Mouse (Mus musculus): ENCODE measurements at regions not wholly inside any gene's neighbourhood (a gene's known extent, or its start where the extent isn't known, plus 50 kb on each side); places are given as distances from the start of the nearest gene placed in this dataset.
"Not testable (repeated sequence)": the region's sequence is repeated elsewhere in the genome, so short reads cannot be mapped to it uniquely, and the experiment has no call there.

- DNase-seq (ENCODE audit: low spot score) = peak; percentile 37
Observed at GRCm38 (mm10) chr13:79765437-79765838, 1117.7 kb upstream of the Arrdc3 start.

- DNase-seq (ENCODE audit: low spot score) = no peak
Observed at GRCm38 (mm10) chr13:79784991-79785666, 1098.1 kb upstream of the Arrdc3 start.

GRCm38 (mm10) chr13:79801591-79801990, 1081.6 kb upstream of the Arrdc3 start:
- no peak for DNase-seq (ENCODE audit: low spot score)

GRCm38 (mm10) chr13:79835592-79835991, 1047.6 kb upstream of the Arrdc3 start:
- DNase-seq (ENCODE audit: low spot score) = no peak

- DNase-seq (ENCODE audit: low spot score) = peak; percentile 67
Observed at GRCm38 (mm10) chr13:79844800-79845199, 1038.4 kb upstream of the Arrdc3 start.

GRCm38 (mm10) chr13:79867501-79867900, 1015.7 kb upstream of the Arrdc3 start:
- not testable (repeated sequence) for DNase-seq (ENCODE audit: low spot score)

GRCm38 (mm10) chr13:79868481-79869225, 1014.5 kb upstream of the Arrdc3 start:
- DNase-seq (ENCODE audit: low spot score) = no peak

- DNase-seq (ENCODE audit: low spot score) = no peak
Observed at GRCm38 (mm10) chr13:79880136-79880535, 1003.0 kb upstream of the Arrdc3 start.

- no peak for DNase-seq (ENCODE audit: low spot score)
Observed at GRCm38 (mm10) chr13:79885959-79886358, 997.2 kb upstream of the Arrdc3 start.

- no peak for DNase-seq (ENCODE audit: low spot score)
Observed at GRCm38 (mm10) chr13:79886361-79886760, 996.8 kb upstream of the Arrdc3 start.

All from embryo, embryonic 10.5 days (tissue).